In the genomic region with DNA sequence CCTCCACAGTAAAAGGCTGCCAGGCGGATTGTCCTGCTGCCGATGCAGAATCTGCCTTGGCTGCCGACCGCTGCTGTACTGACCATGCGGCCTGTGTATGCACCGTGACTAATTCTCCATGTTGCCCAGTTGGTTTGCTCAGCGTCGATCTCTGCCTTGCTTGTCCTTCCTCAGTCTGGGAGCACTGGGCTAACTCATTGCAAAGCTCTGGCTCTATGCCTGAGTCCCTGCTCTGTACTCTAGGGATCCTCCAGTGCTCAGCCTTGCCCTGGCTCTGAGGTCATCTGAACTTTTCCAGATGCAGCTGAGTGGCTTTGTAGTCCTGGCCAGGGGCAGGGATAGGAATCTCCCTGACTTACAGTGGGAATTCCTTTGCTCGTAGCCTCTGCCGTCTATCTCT, we compare ENCODE assay signal across 7 mouse cellular contexts. TPM values are rescaled to one million over a fixed set of nuclear protein-coding genes. Genes with fewer than 3 reads are reported as not detected.
DNase-seq lines count a peak whose midpoint lies in the region; ATAC-seq and TF ChIP-seq lines count a peak whose summit lies in the region.

No protein-coding gene starts in this region.

- CTCF ChIA-PET in Patski (lab: Charles Lee) = interaction anchor here (1.6 kb wide), 2 partner anchors 13 to 23 kb away, joined by 3 to 4 read pairs; no protein-coding TSS in a partner anchor

- in situ Hi-C loops in Patski (cut with MboI; ENCODE audit: low pct_unique_long_range_greater_than_20kb) = no loop called here

- no peak for TF ChIP-seq CTCF in Patski (IDR thresholded peaks at IDR 0.05)

- ATAC-seq in Patski = peak; percentile 98

- DNase-seq in 3T3-L1 (ENCODE audit: low read depth, low spot score) (peak; percentile 96), Patski (ENCODE audit: low read depth, low spot score) (peak; percentile 75)
- peak; percentile 75 for DNase-seq in fibroblast of lung, adult 2 months (ENCODE audit: low read depth)
- DNase-seq in heart, postnatal 4 days = peak; percentile 65
- DNase-seq in lung, postnatal 4 days = peak; percentile 23 to 44
- DNase-seq in right cerebral cortex, postnatal 25 days = no peak
- DNase-seq in T-cell, adult 2 months (ENCODE audit: low spot score) = no peak

- POLR2A ChIA-PET in Patski (lab: Charles Lee) = interaction anchor here (1.2 kb wide), 1 partner anchor 39 kb away, joined by 5 read pairs; no protein-coding TSS in a partner anchor

- H3K27me3 ChIP-seq in Patski = no peaks in the 10 kb centered on the region

RNA-seq across cellular contexts. Expression of gene Farp1, which starts 24.3 kb away (rescaled TPM):
- polyA plus RNA-seq in Patski (2021) = 96.8 TPM
- 10 to 100 TPM; 42.9 to 43.2 TPM for total RNA-seq in heart, postnatal 4 days (2021)

Comparison
In these comparisons a context has a peak if more than half of its experiments do, and no peak if none do; other contexts are left out.
1. DNase-seq: peak in 3T3-L1 (single experiment), Patski (single experiment), fibroblast of lung, adult 2 months (single experiment), heart, postnatal 4 days (single experiment) and lung, postnatal 4 days (2 of 2); none in right cerebral cortex, postnatal 25 days (single experiment) and T-cell, adult 2 months (single experiment).